Mouse (Mus musculus) cortical plate, adult 2 months (tissue): ENCODE data around the gene Rabl3.

Experiments used
- CTCF ChIP-seq: fragments of 200-500 bp; IDR thresholded peaks from 2 replicates; pipeline ENCODE4 v1.5.1; 2011; ENCODE audit warnings: mild to moderate bottlenecking, control low read depth, low read length; ENCODE audit not compliant: insufficient read depth; ENCODE audit errors: extremely low read depth
- POLR2A ChIP-seq: fragments of 200-500 bp; IDR thresholded peaks from 2 replicates; pipeline ENCODE4 v1.6.1; 2011; ENCODE audit warnings: mild to moderate bottlenecking, low read length, control low read depth; ENCODE audit not compliant: insufficient read depth; ENCODE audit errors: extremely low read depth

DNA sequence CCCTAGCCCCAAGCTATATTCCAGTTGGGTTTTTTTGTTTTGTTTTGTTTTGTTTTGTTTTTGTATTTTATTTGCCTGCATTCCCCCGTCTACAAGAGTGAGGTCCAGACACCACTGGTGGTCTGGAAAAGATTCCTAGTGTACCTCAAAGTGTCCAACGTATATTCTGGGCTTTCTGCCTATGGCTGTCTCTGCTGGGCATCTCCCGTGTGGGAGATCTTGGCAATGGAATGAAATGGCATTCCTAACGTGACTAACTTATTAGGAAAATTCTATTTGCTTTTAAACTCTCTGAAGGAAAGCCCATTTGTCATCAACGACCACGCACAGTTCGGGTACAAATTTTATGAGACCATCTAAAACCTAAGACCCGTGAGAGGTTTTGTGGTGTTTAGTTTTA, 75.7 kb downstream of the Rabl3 start:
- TF ChIP-seq CTCF (no peak), POLR2A (no peak)
